Mouse (Mus musculus) cortical plate, adult 2 months (tissue): Measurements from ENCODE around the gene Irs3. TPM values are rescaled to one million over a fixed set of nuclear protein-coding genes. Genes with fewer than 3 reads are reported as not detected.

Experiments used
- H3K27ac ChIP-seq: fragments of 200-500 bp; 2 replicates; pipeline ENCODE4 v1.5.1; 2012; ENCODE audit warnings: low read length, control low read depth, inconsistent platforms; ENCODE audit not compliant: insufficient read depth
- H3K4me1 ChIP-seq: fragments of 200-500 bp; 2 replicates; pipeline ENCODE4 v1.6.1; 2011; ENCODE audit warnings: low read length; ENCODE audit not compliant: control insufficient read depth, insufficient read depth
- H3K4me3 ChIP-seq: fragments of 200-500 bp; 2 replicates; pipeline ENCODE4 v1.5.1; 2011; ENCODE audit warnings: mild to moderate bottlenecking, low read length, control low read depth; ENCODE audit not compliant: insufficient read depth
- CTCF ChIP-seq: fragments of 200-500 bp; IDR thresholded peaks from 2 replicates; pipeline ENCODE4 v1.5.1; 2011; ENCODE audit warnings: mild to moderate bottlenecking, control low read depth, low read length; ENCODE audit not compliant: insufficient read depth; ENCODE audit errors: extremely low read depth
- POLR2A ChIP-seq: fragments of 200-500 bp; IDR thresholded peaks from 2 replicates; pipeline ENCODE4 v1.6.1; 2011; ENCODE audit warnings: mild to moderate bottlenecking, low read length, control low read depth; ENCODE audit not compliant: insufficient read depth; ENCODE audit errors: extremely low read depth
- polyA plus RNA-seq: library from polyadenylated mRNA; depleted of rRNA; stranded (reverse); fragments of >200 nt; gene quantifications from 2 replicates; pipeline ENCODE4 v1.2.3, GENCODE M21; 2012; rRNA removed

Irs3 gene
- polyA plus RNA-seq, 1 experiment, result 0.25 TPM

- Histone ChIP-seq H3K4me3 (no peak overlapping the region), H3K27ac (no peak overlapping the region), H3K4me1 (peaks cover 4% of the 10 kb centered on the region)
- TF ChIP-seq CTCF, result no peak
- no peak for TF ChIP-seq POLR2A
Observed at GRCm38 (mm10) chr5:137598100-137598826, 47.3 kb downstream of the Irs3 start.

GRCm38 (mm10) chr5:137597625-137598024 is 47.9 kb downstream of the Irs3 start:
- Histone ChIP-seq H3K4me1 (peaks cover 4% of the 10 kb centered on the region), H3K27ac (no peak overlapping the region), H3K4me3 (no peak overlapping the region)
- no peak for TF ChIP-seq CTCF
- TF ChIP-seq POLR2A, result no peak

- TF ChIP-seq CTCF (no peak), POLR2A (no peak)
- H3K4me3 ChIP-seq, result no peak overlapping the region; the same call in 1 of the 2 replicates
Observed at GRCm38 (mm10) chr5:137596601-137597261, 48.8 kb downstream of the Irs3 start.

GRCm38 (mm10) chr5:137595921-137596320 is 49.6 kb downstream of the Irs3 start:
- Histone ChIP-seq H3K4me3 (no peak overlapping the region), H3K27ac (no peak overlapping the region), H3K4me1 (peaks cover 4% of the 10 kb centered on the region)
- no peak for TF ChIP-seq POLR2A
- TF ChIP-seq CTCF, result no peak

More at GRCm38 (mm10) chr5:137596601-137597261, 48.8 kb downstream of the Irs3 start:
- H3K4me1 ChIP-seq, result peaks cover 4% of the 10 kb centered on the region
- no peak overlapping the region for H3K27ac ChIP-seq

Other genes with a start within 250 kb of the Irs3 start
- 0.15 and 0.21 TPM in 2 replicates for gene Zan, start 168.7 kb downstream of the Irs3 start, polyA plus RNA-seq
- 46.4 and 48.5 TPM in 2 replicates for gene Pop7, start 143.2 kb downstream of the Irs3 start, polyA plus RNA-seq
- 41.0 and 50.2 TPM in 2 replicates for gene Gigyf1, start 127.2 kb downstream of the Irs3 start, polyA plus RNA-seq
- not detected in 2 replicates for gene Epo, start 112.5 kb downstream of the Irs3 start, polyA plus RNA-seq
- 653 and 687 TPM in 2 replicates for gene Gnb2, start 112.2 kb downstream of the Irs3 start, polyA plus RNA-seq
- 179 and 199 TPM in 2 replicates for gene Actl6b, start 92.2 kb downstream of the Irs3 start, polyA plus RNA-seq
- 22.3 and 25.5 TPM in 2 replicates for gene Tfr2, start 75.9 kb downstream of the Irs3 start, polyA plus RNA-seq
- 45.1 and 45.3 TPM in 2 replicates for gene Mospd3, start 44.7 kb downstream of the Irs3 start, polyA plus RNA-seq
- gene Pcolce, start 31.9 kb downstream of the Irs3 start, polyA plus RNA-seq, result 12.6 and 13.6 TPM in 2 replicates
- gene Fbxo24, start 16.7 kb downstream of the Irs3 start, polyA plus RNA-seq, result 0.23 and 0.29 TPM in 2 replicates
- gene Lrch4, start 16.6 kb downstream of the Irs3 start, polyA plus RNA-seq, result 11.5 and 15.0 TPM in 2 replicates
- gene Gm20605, start 16.5 kb downstream of the Irs3 start, polyA plus RNA-seq, result 11.0 and 12.6 TPM in 2 replicates
- 24.6 and 26.0 TPM in 2 replicates for gene Sap25, start 4.4 kb downstream of the Irs3 start, polyA plus RNA-seq
- 35.7 and 36.7 TPM in 2 replicates for gene Agfg2, start 39.0 kb upstream of the Irs3 start, polyA plus RNA-seq
- 69.7 and 74.8 TPM in 2 replicates for gene Nyap1, start 95.9 kb upstream of the Irs3 start, polyA plus RNA-seq
- 365 and 366 TPM in 2 replicates for gene Tsc22d4, start 100.0 kb upstream of the Irs3 start, polyA plus RNA-seq
- gene Ppp1r35, start 133.1 kb upstream of the Irs3 start, polyA plus RNA-seq, result 26.9 and 27.6 TPM in 2 replicates
- 37.8 and 38.1 TPM in 2 replicates for gene Mepce, start 141.9 kb upstream of the Irs3 start, polyA plus RNA-seq
- 11.3 and 12.6 TPM in 2 replicates for gene Zcwpw1, start 142.1 kb upstream of the Irs3 start, polyA plus RNA-seq
- gene Pilra, start 190.6 kb upstream of the Irs3 start, polyA plus RNA-seq, result 1.1 and 1.3 TPM in 2 replicates
- gene Pilrb1, start 212.4 kb upstream of the Irs3 start, polyA plus RNA-seq, result 0.08 TPM in 1 of 2 replicates, not detected in the other
- 0.42 and 0.44 TPM in 2 replicates for gene Pilrb2, start 226.1 kb upstream of the Irs3 start, polyA plus RNA-seq